Mouse (Mus musculus) lung, adult 2 months (tissue): ENCODE measurements around the gene Reep3. TPM values are rescaled to one million over a fixed set of nuclear protein-coding genes. Genes with fewer than 3 reads are reported as not detected.
A peak's percentile ranks its signal among the peaks of the same experiment; 100 is the strongest.
"Not testable (repeated sequence)": the region's sequence is repeated elsewhere in the genome, so short reads cannot be mapped to it uniquely, and the experiment has no call there.

Source experiments
- DNase-seq: peaks from one replicate; pipeline ENCODE4 v3.0.0; 2022
- H3K4me1 ChIP-seq: fragments of 200-500 bp; 2 replicates; pipeline ENCODE4 v1.6.1; 2011; ENCODE audit warnings: low read length; ENCODE audit not compliant: control insufficient read depth, insufficient read depth
- H3K4me3 ChIP-seq: fragments of 200-500 bp; replicated peaks from 2 replicates; pipeline ENCODE3; 2011; ENCODE audit warnings: low read depth, mild to moderate bottlenecking, control low read depth, low read length; ENCODE audit errors: extremely low read depth
- CTCF ChIP-seq: fragments of 200-500 bp; IDR thresholded peaks from 2 replicates; pipeline ENCODE4 v1.5.1; 2011; ENCODE audit warnings: mild to moderate bottlenecking, low read length, control low read depth; ENCODE audit not compliant: insufficient read depth
- POLR2A ChIP-seq: fragments of 200-500 bp; IDR thresholded peaks from 2 replicates; pipeline ENCODE4 v1.6.1; 2011; ENCODE audit warnings: low read depth, mild to moderate bottlenecking, control low read depth, low read length, borderline replicate concordance; ENCODE audit errors: extremely low read depth
- WGBS: fragments of 180-500 bp; shearing (Covaris S2); methylation state at CpG from one replicate; pipeline ENCODE4 v1.1.7; 2018; 5-methylcytosine and 5-hydroxymethylcytosine counted together
- polyA plus RNA-seq: library from polyadenylated mRNA; depleted of rRNA; stranded (reverse); fragments of >200 nt; gene quantifications from 2 replicates; pipeline ENCODE4 v1.2.3, GENCODE M21; 2012

The Reep3 gene
- polyA plus RNA-seq, 1 experiment: 26.5 TPM

- TF ChIP-seq CTCF (no peak), POLR2A (no peak)
- 6% methylated on average over 12 of the region's 12 CpGs for WGBS
- Histone ChIP-seq H3K4me1 (peaks cover 8% of the 10 kb centered on the region), H3K4me3 (peak overlapping the region; percentile 60)
- peak; percentile 23 for DNase-seq
These were observed 92.2 kb downstream of the Reep3 start for GRCm38 (mm10) chr10:67004527-67005042.

- peak; percentile 60 for DNase-seq
- no peak for TF ChIP-seq CTCF
- under 1% methylated on average over 22 of the region's 22 CpGs for WGBS
- Histone ChIP-seq H3K4me3 (peak overlapping the region; percentile 64), H3K4me1 (peaks cover 8% of the 10 kb centered on the region)
These were observed 92.8 kb downstream of the Reep3 start for GRCm38 (mm10) chr10:67003743-67004526.

GRCm38 (mm10) chr10:67003009-67003742 is 93.6 kb downstream of the Reep3 start:
- DNase-seq: peak; percentile 58
- peaks cover 8% of the 10 kb centered on the region for H3K4me1 ChIP-seq
- peak overlapping the region; percentile 64 for H3K4me3 ChIP-seq
- WGBS: 3% methylated on average over 25 of the region's 25 CpGs
- TF ChIP-seq POLR2A: no peak
- no peak for TF ChIP-seq CTCF

GRCm38 (mm10) chr10:67002207-67003008 is 94.3 kb downstream of the Reep3 start:
- DNase-seq: peak; percentile 72
- 19% methylated on average over 30 of the region's 30 CpGs for WGBS
- TF ChIP-seq POLR2A: no peak
- TF ChIP-seq CTCF: no peak
- peaks cover 8% of the 10 kb centered on the region for H3K4me1 ChIP-seq
- H3K4me3 ChIP-seq: peak overlapping the region; percentile 12

- DNase-seq, H3K4me3 ChIP-seq, H3K4me1 ChIP-seq: not testable (repeated sequence)
- 91% methylated on average over 13 of the region's 13 CpGs for WGBS
These were observed 95.7 kb downstream of the Reep3 start for GRCm38 (mm10) chr10:67000958-67001615.

- TF ChIP-seq POLR2A (no peak), CTCF (no peak)
- no peak for DNase-seq
- peaks cover 8% of the 10 kb centered on the region for H3K4me1 ChIP-seq
- WGBS: 70% methylated on average over 5 of the region's 5 CpGs
- H3K4me3 ChIP-seq: no peak overlapping the region
These were observed 96.6 kb downstream of the Reep3 start for GRCm38 (mm10) chr10:67000136-67000535.

GRCm38 (mm10) chr10:66998770-66999169 is 98.0 kb downstream of the Reep3 start:
- DNase-seq: no peak
- TF ChIP-seq CTCF: no peak
- no peak for TF ChIP-seq POLR2A
- Histone ChIP-seq H3K4me1 (peaks cover 4% of the 10 kb centered on the region), H3K4me3 (no peak overlapping the region)
- WGBS: 81% methylated on average over 7 of the region's 7 CpGs

GRCm38 (mm10) chr10:66995181-66995580 is 101.6 kb downstream of the Reep3 start:
- 19% methylated on average over 6 of the region's 6 CpGs for WGBS
- Histone ChIP-seq H3K4me3 (no peak overlapping the region), H3K4me1 (no peaks in the 10 kb centered on the region)
- TF ChIP-seq CTCF: no peak
- no peak for TF ChIP-seq POLR2A
- no peak for DNase-seq

GRCm38 (mm10) chr10:66994469-66994868 is 102.3 kb downstream of the Reep3 start:
- 62% methylated on average over 5 of the region's 5 CpGs for WGBS
- TF ChIP-seq CTCF (no peak), POLR2A (no peak)
- Histone ChIP-seq H3K4me1 (no peaks in the 10 kb centered on the region), H3K4me3 (no peak overlapping the region)
- no peak for DNase-seq
